Mouse (Mus musculus) bone marrow, adult 2 months (tissue): ENCODE data around the gene Rbm12.

ENCODE experiments used
- CTCF ChIP-seq: fragments of 200-500 bp; IDR thresholded peaks from 2 replicates; pipeline ENCODE4 v1.5.1; 2011; ENCODE audit warnings: low read length, control low read depth; ENCODE audit not compliant: control insufficient read depth, insufficient read depth
- POLR2A ChIP-seq: fragments of 200-500 bp; IDR thresholded peaks from 2 replicates; pipeline ENCODE4 v1.6.1; 2011; ENCODE audit warnings: low read depth, mild to moderate bottlenecking, control low read depth, low read length, borderline replicate concordance; ENCODE audit not compliant: control insufficient read depth

GRCm38 (mm10) chr2:156091926-156092325 is 19.9 kb downstream of the Rbm12 start:
- no peak for TF ChIP-seq CTCF
- no peak for TF ChIP-seq POLR2A
